In the genomic region with DNA sequence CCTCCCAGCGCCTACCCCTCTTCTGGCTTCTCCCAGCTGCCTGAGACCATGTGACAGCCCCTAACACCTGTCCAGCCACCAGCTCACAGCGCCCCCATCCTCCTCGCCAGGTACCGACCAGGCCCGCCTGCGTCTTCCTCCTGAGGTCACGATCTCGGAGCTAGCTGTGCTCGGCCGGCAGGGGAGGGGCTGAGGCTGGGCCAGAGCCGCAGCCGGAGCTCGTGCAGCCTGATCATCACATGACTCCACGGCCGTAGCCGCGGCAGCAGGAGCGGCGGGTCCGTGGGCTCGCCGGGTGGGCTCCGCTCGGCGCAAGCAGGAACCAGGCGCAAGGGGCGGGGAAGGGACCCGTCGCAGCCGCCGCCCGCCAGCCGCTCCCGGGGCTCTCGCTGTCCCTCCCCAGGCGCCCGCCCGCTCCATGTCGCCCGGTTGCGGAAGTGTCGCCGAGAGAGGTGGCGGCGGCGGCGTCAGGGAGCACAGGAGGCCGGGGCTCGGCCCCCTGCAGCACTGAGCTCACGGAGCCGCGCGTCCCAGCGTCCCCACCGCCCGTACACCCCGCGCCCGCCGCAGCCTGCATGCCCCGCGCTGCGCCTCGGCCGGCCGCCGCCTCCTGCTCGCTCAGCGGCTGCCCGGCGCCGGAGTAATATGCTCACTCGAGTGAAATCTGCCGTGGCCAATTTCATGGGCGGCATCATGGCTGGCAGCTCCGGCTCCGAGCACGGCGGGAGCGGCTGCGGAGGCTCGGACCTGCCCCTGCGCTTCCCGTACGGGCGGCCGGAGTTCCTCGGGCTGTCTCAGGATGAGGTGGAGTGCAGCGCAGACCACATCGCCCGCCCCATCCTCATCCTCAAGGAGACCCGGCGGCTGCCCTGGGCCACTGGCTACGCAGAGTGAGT, we compare ENCODE assay signal across 8 mouse cellular contexts. TPM values are rescaled to one million over a fixed set of nuclear protein-coding genes. Genes with fewer than 3 reads are reported as not detected.
DNase-seq lines count a peak whose midpoint lies in the region; ATAC-seq and TF ChIP-seq lines count a peak whose summit lies in the region.

Ppm1h (plus strand) TSS at position 222 of the 896 bp plus-strand sequence.

- DNase-seq in adrenal gland, adult 2 months = peak; percentile 87
- DNase-seq in embryo, embryonic 9.5 days (ENCODE audit: extremely low spot score) = peak; percentile 75
- DNase-seq in heart, adult 18-20 months = peak; percentile 73 to 86
- DNase-seq in kidney, adult 18-20 months = peak; percentile 86
- peak; percentile 81 for DNase-seq in limb, embryonic 11.5 days (ENCODE audit: low spot score)
- no peak for DNase-seq in c-Kit-positive CD71-positive TER-119-positive erythroid progenitor cells, embryonic 14.5 days (ENCODE audit: low spot score)

- peaks cover 7% of the 10 kb centered on the region for H3K27me3 ChIP-seq in limb, embryonic 11.5 days (ENCODE audit: control insufficient read depth, insufficient read depth, low read length)
- H3K27me3 ChIP-seq in midbrain, embryonic 12.5 days = peaks cover 24% of the 10 kb centered on the region
- no peaks in the 10 kb centered on the region for H3K27me3 ChIP-seq in small intestine, adult 2 months (ENCODE audit: control insufficient read depth, insufficient read depth, low read length)

- H3K9ac ChIP-seq in limb, embryonic 11.5 days (ENCODE audit: low read length) = peak within 1 kb of the TSS; percentile 81
- H3K9ac ChIP-seq in midbrain, embryonic 12.5 days (replicated peaks) = peak within 1 kb of the TSS; percentile 84

- no peaks in the 10 kb centered on the region for H3K9me3 ChIP-seq in limb, embryonic 11.5 days (ENCODE audit: control insufficient read depth, low read length)
- H3K9me3 ChIP-seq in midbrain, embryonic 12.5 days = no peaks in the 10 kb centered on the region

- H3K36me3 ChIP-seq in limb, embryonic 11.5 days (ENCODE audit: control insufficient read depth, insufficient read depth, low read length) = no peaks in the 10 kb centered on the region
- no peaks in the 10 kb centered on the region for H3K36me3 ChIP-seq in midbrain, embryonic 12.5 days
- H3K36me3 ChIP-seq in small intestine, adult 2 months (ENCODE audit: control insufficient read depth, insufficient read depth, low read length) = no peaks in the 10 kb centered on the region

- peak; percentile 79 for ATAC-seq in limb, embryonic 11.5 days (ENCODE audit: insufficient number of reproducible peaks, low FRiP score, low TSS enrichment, low read depth)
- peak; percentile 85 for ATAC-seq in midbrain, embryonic 12.5 days (ENCODE audit: low FRiP score, low read depth)

- under 1% methylated on average over 75 of the region's 94 CpGs for WGBS in limb, embryonic 11.5 days
- WGBS in midbrain, embryonic 12.5 days = under 1% methylated on average over 67 of the region's 94 CpGs
- under 1% methylated on average over 93 of the region's 94 CpGs for WGBS in small intestine, adult 2 months

- peaks cover 8% of the 10 kb centered on the region; the same call in 1 of the 2 replicates for H3K4me1 ChIP-seq in limb, embryonic 11.5 days (ENCODE audit: control insufficient read depth, insufficient read depth, low read length)
- H3K4me1 ChIP-seq in midbrain, embryonic 12.5 days = peaks cover 13% of the 10 kb centered on the region
- peaks cover 4% of the 10 kb centered on the region for H3K4me1 ChIP-seq in small intestine, adult 2 months (ENCODE audit: control insufficient read depth, insufficient read depth, insufficient read length, low read length)

- peak within 1 kb of the TSS; percentile 62 for H3K4me3 ChIP-seq in limb, embryonic 11.5 days (ENCODE audit: low read depth, low read length)
- peak within 1 kb of the TSS; percentile 63 for H3K4me3 ChIP-seq in midbrain, embryonic 12.5 days
- H3K4me3 ChIP-seq in small intestine, adult 2 months (ENCODE audit: low read depth, low read length) = peak within 1 kb of the TSS; percentile 83

- peak; percentile 31; the same call in 1 of the 2 replicates for TF ChIP-seq POLR2A in small intestine, adult 2 months (IDR thresholded peaks at IDR 0.05; ENCODE audit: low read depth, low read length)

- H3K4me2 ChIP-seq in limb, embryonic 11.5 days (ENCODE audit: low read depth, severe bottlenecking) = peak within 1 kb of the TSS; percentile 98
- peak within 1 kb of the TSS; percentile 92 for H3K4me2 ChIP-seq in midbrain, embryonic 12.5 days (replicated peaks)

- H3K27ac ChIP-seq in limb, embryonic 11.5 days (replicated peaks; ENCODE audit: low read depth, low read length) = 0 out of 2 replicates have a peak within 1 kb of the TSS, but pooled peaks have one; percentile 30
- H3K27ac ChIP-seq in midbrain, embryonic 12.5 days (replicated peaks) = peak within 1 kb of the TSS; percentile 76
- H3K27ac ChIP-seq in small intestine, adult 2 months (ENCODE audit: insufficient read depth, low read depth, low read length) = peak within 1 kb of the TSS; percentile 82

- peak; percentile 56; the same call in 1 of the 2 replicates for TF ChIP-seq CTCF in small intestine, adult 2 months (IDR thresholded peaks at IDR 0.05; ENCODE audit: extremely low read depth, insufficient read length, insufficient replicate concordance, low read depth, low read length)

RNA-seq across cellular contexts. Expression of gene Ppm1h, which starts in this region (rescaled TPM):
- 10 to 100 TPM; 16.0 to 29.3 TPM for total RNA-seq in adrenal gland, adult 2 months (2021)
- polyA plus RNA-seq in adrenal gland, adult 2 months (2012; rRNA removed) = 9.5 and 11.7 TPM in 2 replicates
- total RNA-seq in heart, adult 18-20 months (2021) = 1 to 10 TPM; 6.9 to 7.3 TPM
- 4.7 and 5.1 TPM in 2 replicates for polyA plus RNA-seq in limb, embryonic 11.5 days (2014; fragmentation: Nextera tagmentation; extraction: Ambion mirVana)
- 8.1 and 9.2 TPM in 2 replicates for polyA plus RNA-seq in midbrain, embryonic 12.5 days (2016; fragmentation: Nextera tagmentation; extraction: Ambion mirVana)
- polyA plus RNA-seq in small intestine, adult 2 months (2012; rRNA removed) = 14.5 and 14.7 TPM in 2 replicates

Comparison
In these comparisons a context has a peak if more than half of its experiments do, and no peak if none do; other contexts are left out.
1. H3K27ac ChIP-seq: peak in every context shown above with its lines; median percentile 82 in small intestine, adult 2 months; 76 in midbrain, embryonic 12.5 days; 30 in limb, embryonic 11.5 days.